Mouse (Mus musculus): ENCODE data around the gene Srp72.

DNA sequence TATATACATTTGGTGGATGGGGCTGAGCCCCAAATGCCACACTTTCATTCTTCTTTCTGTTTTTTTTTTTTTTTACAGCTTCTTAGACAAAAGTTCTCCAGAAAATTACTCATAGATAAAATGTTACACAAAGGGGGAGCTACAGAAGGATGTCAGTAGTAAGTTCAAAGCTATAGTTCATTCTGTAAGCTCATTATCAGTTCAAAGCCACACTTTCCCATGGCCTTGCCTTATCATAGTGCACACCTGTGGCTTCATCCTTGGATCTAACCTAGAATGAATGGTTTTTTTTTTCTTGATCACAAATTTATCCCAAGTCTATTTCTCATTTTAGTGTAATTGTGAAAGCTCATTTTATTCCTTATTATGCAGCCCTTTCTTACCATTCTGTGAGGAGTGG, 64.9 kb downstream of the Srp72 start:
- TF ChIP-seq CTCF (IDR thresholded peaks at IDR 0.05; ENCODE audit: control insufficient read depth, insufficient read depth, insufficient read length) (no peak), MYOD1 (IDR thresholded peaks at IDR 0.05; ENCODE audit: control insufficient read depth, insufficient read length, low read depth) (no peak), MAX (IDR thresholded peaks at IDR 0.05) (no peak), MYOG (IDR thresholded peaks at IDR 0.05; ENCODE audit: control insufficient read depth, extremely low read depth, insufficient read length) (no peak), USF1 (IDR thresholded peaks at IDR 0.05; ENCODE audit: low read depth) (no peak), CEBPB (IDR thresholded peaks at IDR 0.05; ENCODE audit: low read depth) (no peak), FOSL1 (IDR thresholded peaks at IDR 0.05; ENCODE audit: insufficient read depth, low read length, poor library complexity, severe bottlenecking) (no peak)

All from C2C12 (cell line).